Mouse (Mus musculus): ENCODE measurements at regions not wholly inside any gene's neighbourhood (a gene's known extent, or its start where the extent isn't known, plus 50 kb on each side); places are given as distances from the start of the nearest gene placed in this dataset.

GRCm38 (mm10) chr6:108962810-108963209 lies 134.4 kb downstream of the Edem1 start:
- TF ChIP-seq CTCF (IDR thresholded peaks at IDR 0.05; ENCODE audit: low read depth), result no peak
- TF ChIP-seq EP300 (IDR thresholded peaks at IDR 0.05; ENCODE audit: low read depth), result no peak

Measured in liver, postnatal 0 days (tissue).